Mouse (Mus musculus): ENCODE data around the gene S100a14.

The S100a14 gene

DNA sequence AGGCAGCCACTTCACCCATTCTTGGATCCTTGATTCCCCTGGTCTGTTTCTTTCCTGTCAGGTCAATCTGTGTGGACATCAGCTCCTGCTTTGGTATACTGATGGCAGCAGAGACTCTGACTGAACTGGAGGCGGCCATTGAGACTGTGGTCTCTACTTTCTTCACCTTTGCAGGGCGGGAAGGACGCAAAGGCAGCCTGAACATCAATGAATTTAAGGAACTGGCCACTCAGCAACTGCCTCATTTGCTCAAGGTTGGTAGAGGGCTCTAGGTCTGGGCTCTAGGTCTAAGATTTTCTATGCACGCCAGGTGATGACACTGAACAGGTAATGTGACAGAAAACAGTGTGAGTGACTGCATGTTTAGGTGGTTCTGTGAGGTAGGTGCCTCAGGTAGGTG lies 10.9 kb upstream of the S100a14 start:
- no peak for DNase-seq (ENCODE audit: extremely low read depth, low read depth, low spot score)

DNA sequence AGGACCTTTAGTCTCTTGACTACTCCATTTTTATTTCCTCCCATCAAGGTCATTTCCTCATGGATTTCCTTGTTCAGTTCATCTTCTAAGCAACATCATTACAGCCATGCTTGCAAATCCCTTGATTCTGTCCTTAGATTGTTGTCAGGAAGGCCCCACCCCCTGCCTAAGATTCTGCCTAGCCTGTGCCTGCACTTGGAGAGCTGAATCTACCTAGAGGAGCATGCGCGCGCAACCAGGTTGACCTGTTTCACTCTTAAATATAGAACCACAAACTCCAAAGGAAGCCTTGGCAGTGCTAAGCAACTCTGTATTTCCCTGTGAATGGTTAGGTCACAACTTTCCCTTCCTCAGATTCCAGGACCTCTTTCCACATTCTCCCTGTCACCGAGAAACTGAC lies 8.9 kb upstream of the S100a14 start:
- DNase-seq (ENCODE audit: extremely low read depth, low read depth, low spot score): no peak

DNA sequence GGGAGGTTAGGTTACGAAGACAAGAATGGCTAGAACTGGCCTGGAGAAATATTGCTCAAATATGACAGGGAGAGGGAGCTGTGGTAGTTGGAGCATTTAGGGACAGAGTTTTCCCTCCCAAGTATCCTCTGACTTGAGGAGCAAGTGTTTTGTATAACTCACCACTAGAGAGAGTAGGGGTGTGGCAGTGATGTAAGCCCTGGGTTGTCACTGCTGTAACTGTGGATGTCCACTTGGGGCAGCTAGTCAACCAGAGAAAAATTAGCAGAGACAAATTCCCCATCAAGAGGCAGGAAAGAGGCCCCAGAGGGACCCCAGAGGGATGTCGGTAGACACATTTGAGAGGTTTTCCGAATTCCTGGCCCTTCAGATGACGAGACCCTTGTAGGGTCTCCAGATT lies 1.2 kb upstream of the S100a14 start:
- peak; percentile 98 for DNase-seq (ENCODE audit: extremely low read depth, low read depth, low spot score)

DNA sequence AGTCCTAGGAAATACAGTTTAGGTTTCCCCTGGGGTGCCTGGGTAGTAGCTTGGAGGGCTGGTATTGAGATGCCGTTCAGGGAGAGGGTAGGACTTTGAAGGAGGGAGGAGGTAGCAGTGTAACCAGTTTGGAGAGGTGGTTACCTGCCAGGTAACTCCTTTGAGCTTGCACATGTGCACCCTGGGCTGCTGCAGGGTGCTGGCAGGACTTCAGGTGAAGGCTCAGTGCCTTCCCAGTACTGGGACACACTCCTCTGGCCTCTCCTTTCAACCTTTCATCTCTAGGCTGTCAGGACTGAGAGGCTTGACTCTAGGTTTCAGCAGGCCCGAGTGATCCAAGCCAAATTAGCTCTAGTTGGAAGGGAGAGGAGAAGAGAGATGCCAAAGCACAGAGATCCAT lies 580 bp upstream of the S100a14 start:
- DNase-seq (ENCODE audit: extremely low read depth, low read depth, low spot score): peak; percentile 90

DNA sequence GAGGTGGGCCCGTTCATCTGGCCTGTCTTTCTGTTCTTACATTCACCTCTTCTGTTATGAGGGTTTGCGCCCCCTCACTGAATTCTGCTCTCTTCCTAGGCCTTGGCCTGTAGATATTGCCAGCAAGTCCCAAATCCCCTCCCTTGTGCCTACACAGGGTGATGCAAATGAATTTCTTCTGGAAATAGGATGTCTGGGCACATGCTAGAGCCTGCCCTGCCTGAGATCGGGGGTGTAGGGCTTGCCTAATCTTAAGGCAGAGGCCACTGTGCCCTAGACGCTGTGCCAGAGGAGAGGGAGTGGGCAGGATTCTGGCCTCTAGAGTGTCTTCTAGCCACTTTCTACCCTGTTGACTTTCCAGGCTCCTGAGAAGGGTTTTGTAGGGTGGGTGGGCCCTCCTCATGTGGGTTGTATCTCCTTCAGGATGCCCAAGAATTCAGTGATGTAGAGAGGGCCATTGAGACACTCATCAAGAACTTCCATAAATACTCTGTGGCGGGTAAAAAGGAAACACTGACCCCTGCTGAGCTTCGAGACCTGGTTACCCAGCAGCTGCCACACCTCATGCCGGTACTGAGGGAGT lies 726 bp downstream of the S100a14 start:
- peak; percentile 95 for DNase-seq (ENCODE audit: extremely low read depth, low read depth, low spot score)

DNA sequence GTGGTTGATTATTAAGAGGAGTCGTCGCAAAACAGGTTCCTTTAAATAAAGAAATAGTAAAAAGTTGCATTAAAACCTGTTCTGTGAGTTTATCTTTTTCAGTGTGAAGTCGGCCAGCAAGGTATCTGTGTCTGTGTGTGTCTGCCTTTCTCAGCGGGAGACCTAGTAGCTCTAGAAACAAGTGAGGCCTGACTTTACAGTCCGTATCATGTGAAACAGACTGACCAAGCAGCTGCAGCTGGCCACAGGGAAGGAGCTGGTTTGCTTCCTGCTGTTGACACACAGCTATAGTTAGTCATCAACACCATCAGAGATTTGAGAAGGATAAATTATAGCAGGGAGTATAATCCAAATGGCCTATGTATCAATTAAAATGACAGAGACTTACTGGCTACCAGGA lies 5.1 kb downstream of the S100a14 start:
- no peak for DNase-seq (ENCODE audit: extremely low read depth, low read depth, low spot score)

DNA sequence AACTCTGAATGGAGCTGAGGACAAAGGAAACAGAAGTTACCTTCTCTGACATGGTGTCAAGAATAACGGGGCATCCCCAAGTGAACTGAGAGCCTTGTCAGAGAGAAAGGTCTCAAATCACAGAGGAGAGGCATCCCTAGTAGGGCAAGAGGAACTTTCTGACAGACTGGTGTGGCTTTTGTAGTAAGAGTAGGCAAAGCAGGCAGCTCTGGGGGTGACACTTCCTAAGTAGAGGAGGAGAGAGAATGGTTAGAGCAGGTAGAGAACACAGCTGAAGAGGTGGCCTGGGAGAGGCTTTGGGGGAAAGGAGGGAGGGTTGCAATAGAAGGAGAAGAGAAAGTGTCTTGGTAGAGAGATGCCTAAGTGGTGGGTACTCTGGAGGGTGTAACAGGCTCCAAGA lies 8.8 kb downstream of the S100a14 start:
- DNase-seq (ENCODE audit: extremely low read depth, low read depth, low spot score): no peak

DNA sequence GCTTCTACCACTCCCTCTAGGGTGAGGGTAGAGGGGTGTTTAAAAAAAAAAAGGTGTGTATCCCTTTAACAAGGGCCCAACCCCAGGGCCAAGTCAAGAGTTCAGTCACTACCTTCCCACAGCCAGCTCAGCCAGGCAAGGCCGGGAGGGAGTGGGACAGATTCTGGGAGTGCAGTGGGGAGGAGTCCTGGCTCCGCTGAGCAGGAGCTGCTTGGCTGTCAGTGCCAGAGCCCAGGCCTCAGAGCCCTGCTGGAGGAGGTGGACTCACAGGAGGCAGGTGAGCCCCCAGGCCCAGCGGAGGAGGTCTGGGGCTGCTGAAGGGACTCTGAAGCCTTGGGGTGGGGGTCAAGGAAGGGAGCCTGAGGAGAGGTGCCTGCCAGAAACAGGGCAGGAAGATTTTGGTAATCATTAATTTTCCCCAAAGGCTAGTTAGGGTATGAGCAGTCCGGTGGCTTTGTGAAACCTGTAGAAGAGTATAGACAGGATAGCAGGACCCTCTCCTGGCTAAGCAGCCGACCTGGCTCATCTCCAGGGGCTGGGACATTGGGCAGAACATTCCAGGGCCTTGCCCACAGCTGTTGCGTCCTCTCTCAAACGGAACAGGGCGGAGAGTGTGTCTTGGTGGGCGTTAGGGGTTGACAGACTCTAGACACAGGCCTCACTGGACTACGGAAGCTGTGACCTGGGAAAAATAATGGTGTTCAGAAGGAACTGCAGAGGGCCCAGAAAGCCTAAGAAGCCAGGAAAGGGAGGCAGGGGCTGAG lies 10.7 kb downstream of the S100a14 start, which contains the start of gene S100a16:
TSS of gene S100a16 (plus strand) at position 114 of the 764 bp plus-strand sequence.
- no peak for DNase-seq (ENCODE audit: extremely low read depth, low read depth, low spot score)

DNA sequence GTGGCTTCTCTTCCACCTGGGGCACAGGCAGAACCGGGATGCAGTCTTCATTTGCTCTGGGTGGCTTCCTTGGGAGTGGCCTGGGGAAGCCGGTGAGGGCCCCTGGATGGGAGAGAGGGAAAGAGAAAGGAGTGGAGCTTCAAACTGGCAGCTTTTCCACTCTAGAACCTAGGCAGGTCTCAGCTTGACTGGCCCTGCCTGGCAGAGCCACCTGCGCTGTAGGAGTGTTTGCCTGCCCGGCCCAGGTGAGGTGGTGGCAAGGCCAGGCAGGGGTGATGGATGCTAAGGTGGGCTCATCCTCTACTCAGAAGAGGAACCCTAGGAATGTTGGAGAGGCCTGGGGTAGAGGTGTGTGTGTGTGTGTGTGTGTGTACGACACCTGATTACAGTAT lies 11.2 kb downstream of the S100a14 start:
- DNase-seq (ENCODE audit: extremely low read depth, low read depth, low spot score): no peak

DNA sequence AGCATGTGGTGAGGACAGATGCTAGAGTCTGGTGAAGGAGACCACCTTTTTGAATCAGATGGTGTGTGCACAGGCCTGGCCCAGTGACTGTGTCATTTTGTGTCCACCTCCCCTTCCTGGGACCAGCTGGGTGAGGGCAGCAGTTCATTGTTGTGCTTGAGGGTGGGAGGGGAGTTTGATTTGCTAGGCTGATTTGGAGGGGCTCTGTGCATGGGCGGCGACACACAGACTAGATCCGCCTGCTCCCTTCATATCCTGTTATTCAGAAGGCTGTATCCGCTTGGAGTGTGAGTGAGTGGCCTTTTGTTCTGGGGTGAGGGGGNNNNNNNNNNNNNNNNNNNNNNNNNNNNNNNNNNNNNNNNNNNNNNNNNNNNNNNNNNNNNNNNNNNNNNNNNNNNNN lies 14.2 kb downstream of the S100a14 start:
- no peak for DNase-seq (ENCODE audit: extremely low read depth, low read depth, low spot score)

DNA sequence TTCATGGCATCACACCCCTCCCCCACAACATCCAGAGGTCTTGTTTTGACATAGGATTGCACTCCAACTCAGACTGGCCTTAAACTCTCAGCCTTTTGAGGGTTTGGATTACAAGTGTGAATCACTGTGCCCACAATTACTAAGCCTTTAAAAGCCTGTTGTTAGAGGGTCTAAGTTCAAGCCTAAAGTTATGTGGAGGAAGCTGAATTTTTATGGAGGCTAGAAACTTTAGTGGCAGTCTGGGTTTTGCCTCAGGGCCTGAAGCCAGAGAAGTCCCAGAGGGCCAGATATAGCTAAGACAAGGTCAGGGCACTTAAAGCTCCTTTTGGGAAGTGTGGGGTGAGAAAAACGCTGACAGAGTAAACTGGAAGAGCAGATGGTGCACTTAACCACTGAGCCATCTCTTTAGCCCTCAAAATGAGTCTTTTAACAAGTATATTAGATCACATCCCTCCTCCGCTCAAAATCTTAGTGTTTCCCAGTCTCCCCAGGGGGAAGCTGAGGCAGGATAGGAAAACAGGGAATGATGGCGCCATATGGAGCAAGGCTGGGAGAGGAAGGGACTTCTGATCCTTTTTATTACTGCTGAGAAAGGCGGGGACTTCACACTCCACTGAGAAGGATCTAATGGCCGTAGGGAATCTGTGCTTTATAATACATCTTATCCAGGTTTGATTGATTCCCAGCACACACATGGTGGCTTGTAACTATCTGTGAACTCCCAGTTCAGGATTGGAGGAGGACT lies 23.2 kb downstream of the S100a14 start:
- DNase-seq (ENCODE audit: extremely low read depth, low read depth, low spot score): no peak

DNA sequence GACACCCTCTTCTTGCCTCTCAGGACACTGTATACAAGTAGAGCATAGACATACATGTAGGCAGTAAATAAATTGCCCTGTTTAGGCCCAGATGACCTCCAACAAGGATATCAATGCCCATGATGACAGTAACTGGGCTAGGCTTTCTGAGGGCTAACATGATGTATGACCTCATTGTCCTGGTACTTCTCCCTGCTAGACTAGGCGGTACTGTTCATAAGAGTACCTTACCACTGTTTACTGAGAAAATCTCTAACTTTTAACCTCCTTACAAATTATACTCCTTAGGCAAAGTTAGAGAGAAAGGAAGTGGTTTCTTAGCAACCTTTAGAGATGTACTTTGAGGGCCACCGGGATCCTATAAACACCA lies 23.8 kb downstream of the S100a14 start:
- DNase-seq (ENCODE audit: extremely low read depth, low read depth, low spot score): no peak

DNA sequence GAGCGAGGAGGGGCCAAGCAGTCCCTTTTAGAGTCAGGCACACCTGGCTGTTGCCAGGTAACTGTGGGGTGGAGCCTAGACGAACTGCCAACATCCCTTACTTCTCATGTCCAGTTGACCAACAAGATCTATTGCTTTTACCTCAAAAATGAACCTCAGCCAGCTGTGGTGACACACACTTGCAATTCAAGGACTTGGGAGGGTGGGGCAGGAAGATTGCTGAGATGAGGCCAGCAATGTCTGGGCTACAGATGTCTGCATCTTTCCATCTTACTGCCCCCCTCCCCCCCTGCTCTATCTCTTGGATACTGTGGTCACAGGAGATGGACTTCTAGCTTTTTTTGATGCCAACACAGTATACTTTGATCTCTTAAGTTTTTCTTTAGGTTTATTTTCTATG lies 25.6 kb downstream of the S100a14 start:
- no peak for DNase-seq (ENCODE audit: extremely low read depth, low read depth, low spot score)

DNA sequence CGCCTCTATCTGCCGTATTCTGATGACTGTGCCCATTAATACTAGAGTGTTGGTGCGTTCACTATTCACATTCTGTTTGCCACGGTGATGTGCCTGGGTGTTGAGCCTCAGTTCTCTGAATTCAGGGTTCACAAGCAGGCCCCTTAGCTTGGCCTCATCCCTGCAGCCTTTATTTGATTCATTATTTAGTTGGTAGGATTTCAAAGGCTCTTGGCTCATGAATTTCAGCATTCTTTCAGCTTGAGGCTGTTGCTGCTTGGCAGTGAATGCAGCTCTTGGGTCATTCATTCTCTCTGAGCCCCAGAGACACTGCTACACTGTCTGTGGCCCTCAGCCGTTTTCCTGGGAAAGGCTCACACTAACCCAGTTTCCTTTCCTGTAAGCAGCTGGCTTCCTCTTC lies 29.3 kb downstream of the S100a14 start:
- DNase-seq (ENCODE audit: extremely low read depth, low read depth, low spot score): no peak

DNA sequence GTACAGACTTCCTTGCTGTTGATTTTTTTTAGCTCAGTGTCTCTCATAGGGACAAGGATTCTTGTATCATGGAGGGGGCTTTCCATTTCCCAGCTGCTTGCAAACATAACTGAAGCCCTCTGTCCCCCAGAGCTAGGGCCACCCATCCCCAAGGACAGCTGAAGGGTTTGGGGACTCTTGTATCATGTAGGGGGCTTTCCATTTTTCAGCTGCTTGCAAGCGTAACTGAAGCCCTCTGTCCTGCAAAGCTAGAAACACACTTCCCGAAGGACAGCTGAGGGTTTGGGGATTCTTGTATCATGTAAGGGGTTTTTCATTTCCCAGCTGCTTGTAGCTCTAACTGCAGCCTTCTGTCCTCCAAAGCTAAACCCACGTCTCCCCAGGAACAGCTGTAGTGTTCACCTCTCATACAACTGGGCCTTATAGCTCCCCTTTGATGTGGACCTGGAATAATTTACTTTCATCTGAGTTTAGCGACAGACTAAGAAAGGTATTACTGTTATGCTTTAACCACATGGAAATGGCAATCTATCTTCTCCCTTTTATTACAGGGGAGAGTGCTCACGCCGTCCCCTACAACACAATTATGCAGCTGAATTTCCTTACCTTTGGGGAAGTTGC lies 33.5 kb downstream of the S100a14 start, which contains the start of gene S100a3:
TSS of gene S100a3 (plus strand) at position 571 of the 621 bp plus-strand sequence.
- DNase-seq (ENCODE audit: extremely low read depth, low read depth, low spot score): no peak

DNA sequence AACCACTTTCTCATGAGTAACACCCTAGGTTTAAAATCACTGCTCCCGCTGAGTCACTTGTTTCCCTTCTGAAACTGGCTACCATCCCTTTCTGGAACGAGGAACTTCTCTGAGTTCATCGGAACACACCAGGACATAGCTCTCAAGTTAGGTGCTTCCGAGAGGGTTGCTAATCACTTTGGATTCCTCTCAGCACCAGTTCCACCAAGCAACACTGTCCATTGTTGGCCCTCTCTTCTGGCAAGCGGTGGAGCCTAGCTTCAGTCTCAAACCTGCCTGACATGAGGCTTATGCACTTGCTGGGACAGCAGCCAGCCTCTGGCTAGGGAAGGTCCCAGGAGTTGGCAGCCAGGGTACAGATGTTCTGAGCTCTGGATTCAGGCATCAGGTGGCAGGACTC lies 48.0 kb downstream of the S100a14 start:
- DNase-seq (ENCODE audit: extremely low read depth, low read depth, low spot score): no peak

DNA sequence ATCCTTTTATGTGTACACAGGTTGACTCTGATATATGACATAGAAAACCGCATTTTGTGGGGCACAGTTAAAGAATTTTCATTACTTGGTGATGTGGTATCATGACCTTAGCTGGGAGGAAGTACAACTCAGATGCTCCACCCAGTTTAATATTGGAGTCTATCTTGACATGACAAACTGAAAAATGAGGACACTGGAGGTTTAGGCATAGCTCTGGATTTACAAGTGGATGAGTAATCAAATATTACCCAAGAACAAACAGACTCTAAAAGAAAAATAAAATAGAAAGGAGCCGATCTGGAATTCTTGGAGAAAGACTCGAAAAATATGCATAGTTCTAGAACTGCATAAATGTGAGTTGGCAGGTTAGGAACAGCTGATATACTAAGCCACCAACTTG lies 48.7 kb downstream of the S100a14 start:
- DNase-seq (ENCODE audit: extremely low read depth, low read depth, low spot score): no peak

DNA sequence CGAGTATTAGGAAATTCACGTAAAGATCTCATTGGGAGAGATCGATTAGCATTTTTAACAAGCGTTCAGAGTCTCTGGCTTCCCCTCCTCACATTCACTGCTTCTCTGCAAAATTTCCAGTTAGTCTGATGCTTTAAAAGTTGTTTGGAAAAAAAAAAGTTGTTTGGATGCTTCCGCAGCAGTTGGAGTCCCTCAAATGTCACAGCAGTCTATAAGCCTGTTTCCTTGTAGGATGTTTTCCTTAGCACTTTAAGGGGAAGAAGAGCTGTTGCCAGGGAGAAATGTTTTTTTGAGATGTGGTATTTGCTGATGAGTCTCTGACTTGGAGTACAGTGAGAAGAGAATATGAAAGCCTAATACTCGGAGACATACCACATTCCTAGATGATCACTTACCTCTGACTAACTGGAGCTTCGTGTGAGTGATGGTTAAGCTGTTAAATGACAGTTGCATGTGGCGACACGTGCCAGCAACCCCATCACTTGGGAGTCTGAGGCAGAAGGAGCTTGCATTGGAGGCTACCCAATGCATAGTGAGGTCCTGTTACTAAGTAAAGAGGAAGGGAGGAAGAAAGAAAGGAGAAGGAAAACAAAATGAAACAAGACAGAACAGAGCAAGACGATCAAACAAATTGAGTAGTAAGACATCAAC lies 49.8 kb downstream of the S100a14 start:
- DNase-seq (ENCODE audit: extremely low read depth, low read depth, low spot score): no peak
